Mouse (Mus musculus): ENCODE measurements around the gene Rbp3.

DNA sequence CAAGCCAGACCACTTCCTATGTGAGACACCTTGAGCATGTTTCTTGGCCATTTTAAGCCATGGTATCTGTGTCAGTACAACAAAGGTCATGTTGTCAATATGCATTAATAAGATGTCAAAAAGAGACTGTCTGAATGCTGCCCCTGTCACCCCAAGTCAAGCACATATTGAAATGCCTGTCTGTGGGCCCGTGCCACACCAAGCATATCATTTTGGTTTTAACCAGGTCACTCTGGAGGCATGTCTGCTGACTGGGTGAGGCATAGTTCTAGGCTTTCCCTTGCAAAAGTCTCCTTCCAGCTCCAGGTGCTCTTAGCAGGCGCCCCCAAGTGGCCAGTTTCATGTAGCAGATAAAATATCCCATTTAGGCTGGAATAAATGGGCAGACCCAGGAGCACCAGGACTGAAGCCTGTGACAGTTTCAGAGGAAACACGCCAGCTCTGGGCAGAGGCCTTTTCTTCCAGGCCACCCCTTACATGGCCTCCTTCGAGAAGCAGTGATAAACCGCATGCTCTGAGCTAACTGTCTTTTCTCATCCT, 20.0 kb upstream of the Rbp3 start:
- TF ChIP-seq POLR2A (IDR thresholded peaks at IDR 0.05; ENCODE audit: insufficient read length, low read depth) (no peak), MAX (IDR thresholded peaks at IDR 0.05; ENCODE audit: low read depth) (no peak), E2F4 (IDR thresholded peaks at IDR 0.05; ENCODE audit: insufficient read depth) (no peak), TCF12 (IDR thresholded peaks at IDR 0.05; ENCODE audit: insufficient read depth, poor library complexity, severe bottlenecking) (no peak), POLR2AphosphoS2 (IDR thresholded peaks at IDR 0.05; ENCODE audit: insufficient read length, low read depth) (no peak), USF1 (IDR thresholded peaks at IDR 0.05; ENCODE audit: low read depth) (no peak), CEBPB (IDR thresholded peaks at IDR 0.05; ENCODE audit: insufficient read depth, poor library complexity, severe bottlenecking) (no peak), MYOG (IDR thresholded peaks at IDR 0.05; ENCODE audit: control insufficient read depth in 1 of 3, insufficient read depth in 1 of 3, insufficient read length in 2 of 3, low read depth in 2 of 3) (no peak), TCF3 (IDR thresholded peaks at IDR 0.05; ENCODE audit: insufficient read length, low read depth) (no peak)
